In genomic region chr13:84375941-84376340, GRCm38 (mm10) we compare ENCODE assay signal across 21 mouse cellular contexts.
DNase-seq lines count a peak whose midpoint lies in the region; ATAC-seq lines count a peak whose summit lies in the region.
"Had no signal": no experiment of that assay in that cellular context is flagged by ENCODE, and none has a peak within 500 bp of the region (broad histone marks: within the 10 kb centered on the region; RNA-seq: fewer than 3 reads in every experiment).

No protein-coding gene starts in this region.

- no peak for ATAC-seq in megakaryocyte-erythroid progenitor cell, adult 5-6 weeks (replicated peaks; ENCODE audit: low FRiP score, low TSS enrichment, poor library complexity, severe bottlenecking)
- ATAC-seq: forebrain, embryonic 15.5 days; inflammation-experienced regulatory T-cells, adult 6 months; midbrain, embryonic 15.5 days had no signal

- DNase-seq in adrenal gland, adult 2 months, result peak; percentile 16
- DNase-seq in adrenal gland, postnatal 25 days, result no peak
- peak; percentile 27 to 70 for DNase-seq in left cerebral cortex, adult 18-20 months (ENCODE audit: low spot score in 2 of 2)
- DNase-seq in left cerebral cortex, postnatal 4 days, result no peak
- DNase-seq in left cerebral cortex, adult 8-10 months (ENCODE audit: low spot score in 2 of 2), result peak; percentile 23 to 54
- DNase-seq in right cerebral cortex, postnatal 36 days (ENCODE audit: low spot score in 2 of 2), result peak; percentile 18 to 60
- no peak for DNase-seq in kidney, adult 11 months
- DNase-seq: cerebellum, adult 11 months; cerebellum, adult 9-11 months; gastrocnemius, postnatal 10 days; heart, postnatal 4 days; kidney, postnatal 36 days; liver; lung, postnatal 4 days; retina, postnatal 1 day; spleen, adult 18-20 months; thymus, postnatal 14 days had no signal

- intact Hi-C loops in left cerebral cortex, postnatal 4 days (cut with DNase I), result no loop called here

Comparison
In these comparisons a context has a peak if more than half of its experiments do, and no peak if none do; other contexts are left out.
1. DNase-seq: peak in adrenal gland, adult 2 months (single experiment), left cerebral cortex, adult 18-20 months (2 of 2), left cerebral cortex, adult 8-10 months (2 of 2) and right cerebral cortex, postnatal 36 days (2 of 2); none in adrenal gland, postnatal 25 days (single experiment), left cerebral cortex, postnatal 4 days (single experiment) and kidney, adult 11 months (single experiment).